Mouse (Mus musculus) erythroblast, embryonic 14.5 days (primary cell): ENCODE results near the gene Tfap4.

Experiments used
- GATA1 ChIP-seq: IDR thresholded peaks from 2 replicates; pipeline ENCODE4 v1.6.1; 2012; ENCODE audit warnings: low read length, inconsistent platforms, mixed read lengths
- TAL1 ChIP-seq: IDR thresholded peaks from 3 replicates; pipeline ENCODE4 v1.6.1; 2012; ENCODE audit warnings: low read length, inconsistent platforms, mixed read lengths

GRCm38 (mm10) chr16:4598041-4598440, 38.4 kb upstream of the Tfap4 start:
- TF ChIP-seq GATA1 = no peak
- no peak for TF ChIP-seq TAL1
